Mouse (Mus musculus): ENCODE results near the gene Zeb2. TPM values are rescaled to one million over a fixed set of nuclear protein-coding genes. Genes with fewer than 3 reads are reported as not detected.

Gene Zeb2
- polyA plus RNA-seq, 1 experiment, result 9.8 TPM

- H3K4me3 ChIP-seq (ENCODE audit: insufficient read depth, poor library complexity, severe bottlenecking), result no peak overlapping the region
- peaks cover 35% of the 10 kb centered on the region for H3K79me3 ChIP-seq (ENCODE audit: low read depth)
- no peak overlapping the region for H3ac ChIP-seq (ENCODE audit: control insufficient read depth, insufficient read length, low read depth)
- TF ChIP-seq MYOG (IDR thresholded peaks at IDR 0.05; ENCODE audit: control insufficient read depth, extremely low read depth, insufficient read length) (no peak), CTCF (IDR thresholded peaks at IDR 0.05; ENCODE audit: control insufficient read depth, insufficient read depth, insufficient read length) (no peak), USF1 (IDR thresholded peaks at IDR 0.05; ENCODE audit: low read depth) (no peak), MYOD1 (IDR thresholded peaks at IDR 0.05; ENCODE audit: control insufficient read depth, insufficient read length, low read depth) (no peak), CEBPB (IDR thresholded peaks at IDR 0.05; ENCODE audit: low read depth) (no peak), MAX (IDR thresholded peaks at IDR 0.05) (no peak), FOSL1 (IDR thresholded peaks at IDR 0.05; ENCODE audit: insufficient read depth, low read length, poor library complexity, severe bottlenecking) (no peak)
- peaks cover 93% of the 10 kb centered on the region for H3K79me2 ChIP-seq (ENCODE audit: control insufficient read depth, insufficient read depth)
- peaks cover 20% of the 10 kb centered on the region for H3K36me3 ChIP-seq (ENCODE audit: control insufficient read depth, insufficient read depth)
- H3K27me3 ChIP-seq (ENCODE audit: control insufficient read depth, insufficient read depth, insufficient read length), result no peaks in the 10 kb centered on the region
Measured at GRCm38 (mm10) chr2:45077383-45077782, 39.8 kb downstream of the Zeb2 start.

- peaks cover 25% of the 10 kb centered on the region for H3K79me3 ChIP-seq (ENCODE audit: low read depth)
- H3K79me2 ChIP-seq (ENCODE audit: control insufficient read depth, insufficient read depth), result peaks cover 86% of the 10 kb centered on the region
- peaks cover 25% of the 10 kb centered on the region for H3K36me3 ChIP-seq (ENCODE audit: control insufficient read depth, insufficient read depth)
- H3K27me3 ChIP-seq (ENCODE audit: control insufficient read depth, insufficient read depth, insufficient read length), result no peaks in the 10 kb centered on the region
- no peak for TF ChIP-seq MYOD1 (IDR thresholded peaks at IDR 0.05; ENCODE audit: control insufficient read depth, insufficient read length, low read depth)
- no peak for TF ChIP-seq MAX (IDR thresholded peaks at IDR 0.05)
- TF ChIP-seq CTCF (IDR thresholded peaks at IDR 0.05; ENCODE audit: control insufficient read depth, insufficient read depth, insufficient read length), result no peak
- TF ChIP-seq CEBPB (IDR thresholded peaks at IDR 0.05; ENCODE audit: low read depth), result no peak
- no peak for TF ChIP-seq USF1 (IDR thresholded peaks at IDR 0.05; ENCODE audit: low read depth)
- no peak for TF ChIP-seq MYOG (IDR thresholded peaks at IDR 0.05; ENCODE audit: control insufficient read depth, extremely low read depth, insufficient read length)
- no peak for TF ChIP-seq FOSL1 (IDR thresholded peaks at IDR 0.05; ENCODE audit: insufficient read depth, low read length, poor library complexity, severe bottlenecking)
- H3K4me3 ChIP-seq (ENCODE audit: insufficient read depth, poor library complexity, severe bottlenecking), result no peak overlapping the region
- H3ac ChIP-seq (ENCODE audit: control insufficient read depth, insufficient read length, low read depth), result no peak overlapping the region
Measured at GRCm38 (mm10) chr2:45073025-45073424, 44.2 kb downstream of the Zeb2 start.

GRCm38 (mm10) chr2:45071296-45071695 lies 45.9 kb downstream of the Zeb2 start:
- H3K79me3 ChIP-seq (ENCODE audit: low read depth), result peaks cover 20% of the 10 kb centered on the region
- no peak for TF ChIP-seq MYOG (IDR thresholded peaks at IDR 0.05; ENCODE audit: control insufficient read depth, extremely low read depth, insufficient read length)
- TF ChIP-seq FOSL1 (IDR thresholded peaks at IDR 0.05; ENCODE audit: insufficient read depth, low read length, poor library complexity, severe bottlenecking), result no peak
- no peak for TF ChIP-seq CEBPB (IDR thresholded peaks at IDR 0.05; ENCODE audit: low read depth)
- TF ChIP-seq MAX (IDR thresholded peaks at IDR 0.05), result no peak
- no peak for TF ChIP-seq CTCF (IDR thresholded peaks at IDR 0.05; ENCODE audit: control insufficient read depth, insufficient read depth, insufficient read length)
- no peak for TF ChIP-seq MYOD1 (IDR thresholded peaks at IDR 0.05; ENCODE audit: control insufficient read depth, insufficient read length, low read depth)
- no peak for TF ChIP-seq USF1 (IDR thresholded peaks at IDR 0.05; ENCODE audit: low read depth)
- H3K4me3 ChIP-seq (ENCODE audit: insufficient read depth, poor library complexity, severe bottlenecking), result no peak overlapping the region
- no peaks in the 10 kb centered on the region for H3K27me3 ChIP-seq (ENCODE audit: control insufficient read depth, insufficient read depth, insufficient read length)
- peaks cover 12% of the 10 kb centered on the region for H3K36me3 ChIP-seq (ENCODE audit: control insufficient read depth, insufficient read depth)
- no peak overlapping the region for H3ac ChIP-seq (ENCODE audit: control insufficient read depth, insufficient read length, low read depth)
- H3K79me2 ChIP-seq (ENCODE audit: control insufficient read depth, insufficient read depth), result peaks cover 83% of the 10 kb centered on the region

- TF ChIP-seq MYOD1 (IDR thresholded peaks at IDR 0.05; ENCODE audit: control insufficient read depth, insufficient read length, low read depth), result no peak
- no peak for TF ChIP-seq MYOG (IDR thresholded peaks at IDR 0.05; ENCODE audit: control insufficient read depth, extremely low read depth, insufficient read length)
- no peak for TF ChIP-seq MAX (IDR thresholded peaks at IDR 0.05)
- TF ChIP-seq CEBPB (IDR thresholded peaks at IDR 0.05; ENCODE audit: low read depth), result no peak
- no peak for TF ChIP-seq USF1 (IDR thresholded peaks at IDR 0.05; ENCODE audit: low read depth)
- no peak for TF ChIP-seq FOSL1 (IDR thresholded peaks at IDR 0.05; ENCODE audit: insufficient read depth, low read length, poor library complexity, severe bottlenecking)
- no peak for TF ChIP-seq CTCF (IDR thresholded peaks at IDR 0.05; ENCODE audit: control insufficient read depth, insufficient read depth, insufficient read length)
Measured at GRCm38 (mm10) chr2:45070612-45071276, 46.5 kb downstream of the Zeb2 start.

GRCm38 (mm10) chr2:45068792-45069550 lies 48.2 kb downstream of the Zeb2 start:
- H3K4me3 ChIP-seq (ENCODE audit: insufficient read depth, poor library complexity, severe bottlenecking), result no peak overlapping the region

More at GRCm38 (mm10) chr2:45070612-45071276, 46.5 kb downstream of the Zeb2 start:
- no peaks in the 10 kb centered on the region for H3K27me3 ChIP-seq (ENCODE audit: control insufficient read depth, insufficient read depth, insufficient read length)
- peaks cover 21% of the 10 kb centered on the region for H3K79me3 ChIP-seq (ENCODE audit: low read depth)
- H3K79me2 ChIP-seq (ENCODE audit: control insufficient read depth, insufficient read depth), result peaks cover 83% of the 10 kb centered on the region
- no peak overlapping the region for H3ac ChIP-seq (ENCODE audit: control insufficient read depth, insufficient read length, low read depth)
- H3K36me3 ChIP-seq (ENCODE audit: control insufficient read depth, insufficient read depth), result peaks cover 12% of the 10 kb centered on the region
- no peak overlapping the region for H3K4me3 ChIP-seq (ENCODE audit: insufficient read depth, poor library complexity, severe bottlenecking)

More at GRCm38 (mm10) chr2:45068792-45069550, 48.2 kb downstream of the Zeb2 start:
- peaks cover 15% of the 10 kb centered on the region for H3K36me3 ChIP-seq (ENCODE audit: control insufficient read depth, insufficient read depth)
- H3K27me3 ChIP-seq (ENCODE audit: control insufficient read depth, insufficient read depth, insufficient read length), result no peaks in the 10 kb centered on the region
- peaks cover 87% of the 10 kb centered on the region for H3K79me2 ChIP-seq (ENCODE audit: control insufficient read depth, insufficient read depth)
- TF ChIP-seq CTCF (IDR thresholded peaks at IDR 0.05; ENCODE audit: control insufficient read depth, insufficient read depth, insufficient read length) (no peak), MYOD1 (IDR thresholded peaks at IDR 0.05; ENCODE audit: control insufficient read depth, insufficient read length, low read depth) (no peak), MAX (IDR thresholded peaks at IDR 0.05) (no peak), USF1 (IDR thresholded peaks at IDR 0.05; ENCODE audit: low read depth) (no peak), MYOG (IDR thresholded peaks at IDR 0.05; ENCODE audit: control insufficient read depth, extremely low read depth, insufficient read length) (no peak), FOSL1 (IDR thresholded peaks at IDR 0.05; ENCODE audit: insufficient read depth, low read length, poor library complexity, severe bottlenecking) (no peak)
- H3ac ChIP-seq (ENCODE audit: control insufficient read depth, insufficient read length, low read depth), result no peak overlapping the region
- H3K79me3 ChIP-seq (ENCODE audit: low read depth), result peaks cover 32% of the 10 kb centered on the region

Data from C2C12 (cell line).